Mouse (Mus musculus): ENCODE results near the gene Hsf2bp. TPM values are rescaled to one million over a fixed set of nuclear protein-coding genes. Genes with fewer than 3 reads are reported as not detected.

The Hsf2bp gene
- polyA plus RNA-seq, 1 experiment from 2014 or later: 0.67 TPM

DNA sequence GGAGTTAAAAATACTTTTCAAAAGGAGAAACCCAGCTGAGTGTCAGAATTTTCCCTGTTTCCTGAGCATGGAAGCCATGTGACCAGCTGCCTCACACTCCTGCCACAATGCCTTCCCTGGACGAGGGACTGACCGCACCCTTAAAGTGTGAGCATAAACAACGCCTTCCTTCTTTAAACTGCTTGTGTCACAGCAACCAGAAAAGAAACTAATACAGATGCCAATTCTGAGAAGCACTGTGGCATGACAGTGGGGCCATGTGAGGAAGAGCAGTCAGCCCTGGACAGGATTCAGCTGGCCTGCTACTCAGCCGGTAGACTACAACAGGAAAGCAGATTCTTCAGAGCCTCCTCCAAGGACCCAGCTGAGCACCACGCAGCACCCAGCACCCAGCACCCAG lies 29.3 kb downstream of the Hsf2bp start:
- Histone ChIP-seq H3K4me1 (no peaks in the 10 kb centered on the region), H3K9ac (replicated peaks) (no peak overlapping the region), H3K9me3 (replicated peaks) (no peaks in the 10 kb centered on the region), H3K27me3 (replicated peaks) (no peaks in the 10 kb centered on the region), H3K36me3 (no peaks in the 10 kb centered on the region), H3K4me3 (replicated peaks) (no peak overlapping the region), H3K4me2 (no peak overlapping the region), H3K27ac (replicated peaks) (no peak overlapping the region)
- WGBS: 78% methylated on average over 5 of the region's 5 CpGs
- no peak for ATAC-seq (ENCODE audit: low FRiP score)

GRCm38 (mm10) chr17:32003251-32003650 lies 32.9 kb downstream of the Hsf2bp start:
- H3K36me3 ChIP-seq: no peaks in the 10 kb centered on the region
- no peak overlapping the region for H3K9ac ChIP-seq (replicated peaks)
- H3K4me2 ChIP-seq: no peak overlapping the region
- ATAC-seq (ENCODE audit: low FRiP score): no peak
- no peaks in the 10 kb centered on the region for H3K27me3 ChIP-seq (replicated peaks)
- no peak overlapping the region for H3K4me3 ChIP-seq (replicated peaks)
- no peaks in the 10 kb centered on the region for H3K4me1 ChIP-seq
- H3K27ac ChIP-seq (replicated peaks): no peak overlapping the region
- H3K9me3 ChIP-seq (replicated peaks): no peaks in the 10 kb centered on the region
- 96% methylated on average over 3 of the region's 3 CpGs for WGBS

DNA sequence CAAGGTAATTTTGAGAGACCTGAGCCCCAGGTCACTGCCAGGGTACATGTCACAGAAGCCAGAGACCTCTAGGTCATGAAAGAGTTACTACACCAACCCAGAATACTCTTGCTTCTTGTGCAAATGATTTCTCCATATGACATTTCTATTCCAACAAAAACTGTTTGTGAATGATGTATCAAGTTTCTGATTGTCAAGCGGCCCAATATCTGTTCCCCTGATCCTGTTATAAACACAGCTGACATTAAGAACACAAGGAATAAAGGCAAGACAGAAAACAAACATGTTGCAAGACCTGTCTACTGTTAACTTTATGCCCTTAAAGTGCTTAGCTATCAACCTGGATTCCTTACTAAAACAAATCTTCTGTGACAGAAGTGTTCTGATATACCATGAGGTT lies 37.8 kb downstream of the Hsf2bp start:
- H3K4me2 ChIP-seq: no peak overlapping the region
- no peaks in the 10 kb centered on the region for H3K27me3 ChIP-seq (replicated peaks)
- H3K4me1 ChIP-seq: no peaks in the 10 kb centered on the region
- H3K27ac ChIP-seq (replicated peaks): no peak overlapping the region
- no peak overlapping the region for H3K9ac ChIP-seq (replicated peaks)
- H3K4me3 ChIP-seq (replicated peaks): no peak overlapping the region
- WGBS: 98% methylated on average over 1 of the region's 1 CpGs
- H3K36me3 ChIP-seq: no peaks in the 10 kb centered on the region
- no peak for ATAC-seq (ENCODE audit: low FRiP score)
- H3K9me3 ChIP-seq (replicated peaks): no peaks in the 10 kb centered on the region

DNA sequence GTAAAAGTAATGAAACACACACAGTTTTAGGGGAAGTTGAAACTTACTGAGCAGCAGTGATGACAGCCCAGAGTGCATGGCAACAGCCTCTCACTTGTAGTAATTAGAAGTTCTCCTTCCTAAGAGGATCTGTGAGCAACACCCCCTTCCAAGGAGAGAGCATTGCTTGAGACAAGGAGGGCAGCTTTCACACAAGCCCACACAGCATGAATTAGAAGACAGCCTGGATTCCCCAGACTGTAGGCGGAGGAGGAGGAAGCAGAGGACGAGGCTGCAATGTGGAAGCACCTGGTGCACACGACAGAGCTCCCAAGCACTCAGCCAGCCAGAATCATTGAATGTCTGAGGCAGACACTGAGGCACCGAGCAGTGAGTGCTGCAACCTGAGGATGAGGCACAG lies 39.8 kb downstream of the Hsf2bp start:
- Histone ChIP-seq H3K4me2 (no peak overlapping the region), H3K36me3 (no peaks in the 10 kb centered on the region), H3K9ac (replicated peaks) (no peak overlapping the region), H3K4me1 (no peaks in the 10 kb centered on the region), H3K27ac (replicated peaks) (no peak overlapping the region), H3K27me3 (replicated peaks) (no peaks in the 10 kb centered on the region), H3K9me3 (replicated peaks) (no peaks in the 10 kb centered on the region), H3K4me3 (replicated peaks) (no peak overlapping the region)
- 76% methylated on average over 4 of the region's 4 CpGs for WGBS
- ATAC-seq (ENCODE audit: low FRiP score): no peak

DNA sequence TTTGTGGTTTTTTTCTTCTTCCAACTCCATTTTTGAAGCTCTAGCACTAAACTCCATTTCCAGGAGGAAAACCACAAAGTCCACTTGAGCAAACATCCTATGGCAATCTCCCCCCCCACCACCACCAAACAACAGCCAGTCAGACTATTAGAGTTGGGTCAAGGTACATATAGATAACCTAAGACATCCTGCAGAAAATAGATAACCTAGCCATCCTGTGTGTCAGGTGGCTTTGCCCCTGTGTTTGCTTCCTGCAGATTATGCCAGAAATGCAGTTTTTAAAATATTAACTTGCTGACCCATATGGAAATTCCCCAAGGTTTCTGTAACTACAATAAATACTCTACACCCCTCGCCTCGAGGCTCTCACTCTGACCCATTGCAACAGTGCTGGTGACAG lies 40.4 kb downstream of the Hsf2bp start:
- Histone ChIP-seq H3K4me2 (no peak overlapping the region), H3K27me3 (replicated peaks) (no peaks in the 10 kb centered on the region), H3K4me3 (replicated peaks) (no peak overlapping the region), H3K27ac (replicated peaks) (no peak overlapping the region), H3K9me3 (replicated peaks) (no peaks in the 10 kb centered on the region), H3K36me3 (no peaks in the 10 kb centered on the region), H3K4me1 (no peaks in the 10 kb centered on the region), H3K9ac (replicated peaks) (no peak overlapping the region)
- 84% methylated on average over 2 of the region's 2 CpGs for WGBS
- ATAC-seq (ENCODE audit: low FRiP score): no peak

DNA sequence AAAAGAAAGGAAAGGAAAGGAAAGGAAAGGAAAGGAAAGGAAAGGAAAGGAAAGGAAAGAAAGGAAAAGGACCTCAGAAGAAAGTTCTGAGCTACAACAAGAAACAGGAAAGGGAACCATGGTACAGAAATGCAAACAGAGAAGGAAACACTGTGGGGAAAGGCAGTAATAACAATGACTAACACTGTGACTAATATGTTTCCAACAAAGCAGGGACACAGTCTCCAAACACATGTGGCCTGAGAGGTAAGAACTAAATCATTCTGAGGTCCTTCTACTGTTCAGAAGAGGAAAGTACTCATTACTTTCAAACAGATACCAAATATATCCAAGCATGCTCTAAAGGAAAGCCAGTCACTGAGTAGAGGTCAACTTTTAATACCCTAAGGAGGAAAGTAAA lies 42.0 kb downstream of the Hsf2bp start:
- Histone ChIP-seq H3K27me3 (replicated peaks) (no peaks in the 10 kb centered on the region), H3K9ac (replicated peaks) (no peak overlapping the region), H3K9me3 (replicated peaks) (no peaks in the 10 kb centered on the region), H3K27ac (replicated peaks) (no peak overlapping the region), H3K36me3 (no peaks in the 10 kb centered on the region), H3K4me3 (replicated peaks) (no peak overlapping the region), H3K4me1 (no peaks in the 10 kb centered on the region), H3K4me2 (no peak overlapping the region)
- no peak for ATAC-seq (ENCODE audit: low FRiP score)

GRCm38 (mm10) chr17:31993354-31993753 lies 42.8 kb downstream of the Hsf2bp start:
- H3K9ac ChIP-seq (replicated peaks): no peak overlapping the region
- no peaks in the 10 kb centered on the region for H3K27me3 ChIP-seq (replicated peaks)
- no peak for ATAC-seq (ENCODE audit: low FRiP score)
- H3K4me2 ChIP-seq: no peak overlapping the region
- H3K4me3 ChIP-seq (replicated peaks): no peak overlapping the region
- WGBS: 83% methylated on average over 1 of the region's 1 CpGs
- no peaks in the 10 kb centered on the region for H3K9me3 ChIP-seq (replicated peaks)
- no peak overlapping the region for H3K27ac ChIP-seq (replicated peaks)
- H3K4me1 ChIP-seq: no peaks in the 10 kb centered on the region
- no peaks in the 10 kb centered on the region for H3K36me3 ChIP-seq

GRCm38 (mm10) chr17:31992004-31992403 lies 44.1 kb downstream of the Hsf2bp start:
- no peak overlapping the region for H3K9ac ChIP-seq (replicated peaks)
- ATAC-seq (ENCODE audit: low FRiP score): no peak
- no peaks in the 10 kb centered on the region for H3K27me3 ChIP-seq (replicated peaks)
- H3K36me3 ChIP-seq: no peaks in the 10 kb centered on the region
- H3K4me1 ChIP-seq: no peaks in the 10 kb centered on the region
- no peak overlapping the region for H3K4me3 ChIP-seq (replicated peaks)
- 73% methylated on average over 2 of the region's 2 CpGs for WGBS
- H3K4me2 ChIP-seq: no peak overlapping the region
- H3K9me3 ChIP-seq (replicated peaks): no peaks in the 10 kb centered on the region
- no peak overlapping the region for H3K27ac ChIP-seq (replicated peaks)

- ATAC-seq (ENCODE audit: low FRiP score): no peak
- no peak overlapping the region for H3K4me2 ChIP-seq
- no peak overlapping the region for H3K27ac ChIP-seq (replicated peaks)
- no peaks in the 10 kb centered on the region for H3K27me3 ChIP-seq (replicated peaks)
- no peak overlapping the region for H3K9ac ChIP-seq (replicated peaks)
- no peaks in the 10 kb centered on the region for H3K36me3 ChIP-seq
- H3K9me3 ChIP-seq (replicated peaks): no peaks in the 10 kb centered on the region
- 94% methylated on average over 2 of the region's 2 CpGs for WGBS
- H3K4me1 ChIP-seq: no peaks in the 10 kb centered on the region
- no peak overlapping the region for H3K4me3 ChIP-seq (replicated peaks)
Measured at GRCm38 (mm10) chr17:31989035-31989434, 47.1 kb downstream of the Hsf2bp start.

DNA sequence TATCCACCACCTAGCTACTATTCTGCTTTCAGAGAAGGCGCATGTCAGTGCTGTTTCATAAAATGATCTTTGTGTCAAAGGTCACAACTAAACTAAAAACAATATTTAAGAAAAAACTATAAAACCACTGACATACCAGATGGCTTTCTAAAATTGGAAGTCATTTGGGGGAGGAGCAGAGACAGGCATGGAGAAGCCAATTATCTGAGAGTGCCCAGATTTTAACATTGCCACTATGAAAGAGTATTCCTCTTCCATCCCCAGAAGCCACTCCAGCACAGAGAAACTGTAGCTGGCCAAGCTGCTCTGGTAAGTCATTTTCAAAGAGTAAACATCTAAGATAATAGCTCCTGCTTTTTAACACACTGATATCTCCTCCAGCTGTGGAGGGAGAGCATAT lies 49.2 kb downstream of the Hsf2bp start:
- Histone ChIP-seq H3K9ac (replicated peaks) (no peak overlapping the region), H3K4me2 (no peak overlapping the region), H3K4me1 (no peaks in the 10 kb centered on the region), H3K9me3 (replicated peaks) (no peaks in the 10 kb centered on the region), H3K36me3 (no peaks in the 10 kb centered on the region), H3K27ac (replicated peaks) (no peak overlapping the region), H3K4me3 (replicated peaks) (no peak overlapping the region), H3K27me3 (replicated peaks) (no peaks in the 10 kb centered on the region)
- 95% methylated on average over 1 of the region's 1 CpGs for WGBS
- ATAC-seq (ENCODE audit: low FRiP score): no peak

DNA sequence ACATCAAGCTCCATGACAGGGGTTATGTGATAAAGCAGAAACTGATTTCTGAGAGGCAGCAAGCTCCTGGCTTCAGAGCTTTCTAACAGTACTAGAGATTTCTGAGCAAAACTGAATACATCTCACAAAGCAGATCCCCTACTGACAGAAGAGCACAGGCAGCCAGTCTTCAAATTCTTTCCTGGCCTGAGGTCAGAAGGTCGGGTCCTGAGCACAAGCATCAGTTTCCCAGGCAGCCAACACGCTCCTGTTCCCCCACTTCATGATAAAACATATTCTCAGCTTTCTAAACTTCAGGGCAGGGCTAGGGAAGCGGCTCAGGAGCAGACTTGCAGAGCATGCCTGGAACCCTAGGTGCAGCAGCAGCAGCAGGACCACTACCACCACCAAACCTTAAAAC lies 52.7 kb downstream of the Hsf2bp start:
- no peak for ATAC-seq (ENCODE audit: low FRiP score)
- no peaks in the 10 kb centered on the region for H3K4me1 ChIP-seq
- H3K9ac ChIP-seq (replicated peaks): no peak overlapping the region
- no peaks in the 10 kb centered on the region for H3K36me3 ChIP-seq
- no peaks in the 10 kb centered on the region for H3K27me3 ChIP-seq (replicated peaks)
- no peak overlapping the region for H3K27ac ChIP-seq (replicated peaks)
- H3K9me3 ChIP-seq (replicated peaks): no peaks in the 10 kb centered on the region
- no peak overlapping the region for H3K4me2 ChIP-seq
- WGBS: 59% methylated on average over 3 of the region's 3 CpGs
- H3K4me3 ChIP-seq (replicated peaks): no peak overlapping the region

DNA sequence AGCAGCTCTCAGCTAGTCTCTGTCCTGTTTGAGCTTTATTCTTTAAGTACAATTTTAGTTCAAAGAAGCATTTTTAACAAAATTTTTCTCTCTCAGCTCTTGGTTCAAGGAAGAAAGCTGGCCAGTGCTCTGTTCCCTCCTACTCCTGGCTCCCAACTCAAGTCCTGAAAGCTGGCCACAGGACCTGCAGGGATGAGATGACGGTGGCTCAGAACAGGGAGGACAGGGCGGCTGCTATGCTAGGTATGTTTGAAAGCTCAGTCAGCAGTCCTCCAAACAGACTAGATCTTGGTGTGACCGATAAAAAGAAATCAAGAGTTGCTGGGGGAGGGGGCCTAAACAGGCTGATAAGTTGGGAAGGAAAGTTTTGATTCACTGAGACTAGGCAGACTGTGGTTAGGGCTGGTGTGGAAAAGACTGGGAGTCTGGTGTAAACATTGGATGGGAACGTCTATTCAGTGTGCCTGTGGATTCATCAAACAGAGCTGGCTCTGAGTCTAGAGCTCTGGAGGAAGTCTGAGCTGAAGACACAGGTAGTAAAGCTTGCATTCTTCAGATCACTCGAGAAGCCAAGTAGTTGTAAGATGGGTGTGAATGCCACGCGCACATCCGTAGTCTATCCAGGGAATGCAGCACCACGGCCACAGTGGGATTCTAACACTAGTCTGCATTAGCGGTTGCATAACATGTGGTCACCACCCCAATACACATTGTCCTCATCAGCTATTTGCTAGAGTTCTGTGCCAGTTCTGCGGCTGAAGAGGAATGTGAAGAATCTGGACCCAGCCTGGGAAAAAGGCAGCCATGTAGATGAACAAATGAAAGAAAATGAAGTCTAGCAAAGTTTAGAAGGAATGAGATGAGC lies 53.6 kb downstream of the Hsf2bp start:
- H3K4me2 ChIP-seq: no peak overlapping the region
- no peak for ATAC-seq (ENCODE audit: low FRiP score)
- H3K9ac ChIP-seq (replicated peaks): no peak overlapping the region
- no peaks in the 10 kb centered on the region for H3K4me1 ChIP-seq
- WGBS: 92% methylated on average over 11 of the region's 11 CpGs
- no peak overlapping the region for H3K27ac ChIP-seq (replicated peaks)
- H3K4me3 ChIP-seq (replicated peaks): no peak overlapping the region
- H3K9me3 ChIP-seq (replicated peaks): no peaks in the 10 kb centered on the region
- H3K36me3 ChIP-seq: no peaks in the 10 kb centered on the region
- no peaks in the 10 kb centered on the region for H3K27me3 ChIP-seq (replicated peaks)
